Mouse (Mus musculus): ENCODE data around the gene Abcc3. TPM values are rescaled to one million over a fixed set of nuclear protein-coding genes. Genes with fewer than 3 reads are reported as not detected.
A peak's percentile ranks its signal among the peaks of the same experiment; 100 is the strongest.

Abcc3 gene
- total and polyA plus RNA-seq, 2 experiments from 2014 or later: 0.99 to 3.6 TPM

GRCm38 (mm10) chr11:94340948-94341933, 51.6 kb downstream of the Abcc3 start:
- peaks cover 18% of the 10 kb centered on the region; the same call in 1 of the 2 replicates for H3K36me3 ChIP-seq (ENCODE audit: insufficient read depth, low read length)
- no peaks in the 10 kb centered on the region for H3K27me3 ChIP-seq (ENCODE audit: insufficient read depth, low read length)
- 57% methylated on average over 10 of the region's 10 CpGs for WGBS
- no peak overlapping the region for H3K4me3 ChIP-seq (ENCODE audit: low read depth, low read length)
- H3K9ac ChIP-seq (replicated peaks; ENCODE audit: low read length, poor library complexity, severe bottlenecking): no peak overlapping the region
- ATAC-seq (ENCODE audit: low FRiP score) (no peak), DNase-seq (ENCODE audit: low spot score) (no peak)
- H3K4me2 ChIP-seq (ENCODE audit: low read depth, low read length, poor library complexity, severe bottlenecking): no peak overlapping the region
- no peaks in the 10 kb centered on the region for H3K4me1 ChIP-seq (ENCODE audit: insufficient read depth, low read length)
- no peaks in the 10 kb centered on the region for H3K9me3 ChIP-seq (ENCODE audit: low read length)
- no peak overlapping the region for H3K27ac ChIP-seq (ENCODE audit: low read depth, low read length)
- no peak for TF ChIP-seq CTCF (IDR thresholded peaks at IDR 0.05)

GRCm38 (mm10) chr11:94339732-94340585, 52.8 kb downstream of the Abcc3 start:
- no peak overlapping the region for H3K27ac ChIP-seq (ENCODE audit: low read depth, low read length)
- H3K4me2 ChIP-seq (ENCODE audit: low read depth, low read length, poor library complexity, severe bottlenecking): no peak overlapping the region
- 54% methylated on average over 18 of the region's 18 CpGs for WGBS
- peaks cover 23% of the 10 kb centered on the region; the same call in 1 of the 2 replicates for H3K36me3 ChIP-seq (ENCODE audit: insufficient read depth, low read length)
- no peaks in the 10 kb centered on the region for H3K4me1 ChIP-seq (ENCODE audit: insufficient read depth, low read length)
- peak; percentile 90 for TF ChIP-seq CTCF (IDR thresholded peaks at IDR 0.05)
- no peaks in the 10 kb centered on the region for H3K27me3 ChIP-seq (ENCODE audit: insufficient read depth, low read length)
- H3K9ac ChIP-seq (replicated peaks; ENCODE audit: low read length, poor library complexity, severe bottlenecking): no peak overlapping the region
- H3K4me3 ChIP-seq (ENCODE audit: low read depth, low read length): no peak overlapping the region
- ATAC-seq (ENCODE audit: low FRiP score): peak; percentile 80; the same call in 1 of the 2 replicates
- peak; percentile 93 for DNase-seq (ENCODE audit: low spot score)
- H3K9me3 ChIP-seq (ENCODE audit: low read length): no peaks in the 10 kb centered on the region

DNA sequence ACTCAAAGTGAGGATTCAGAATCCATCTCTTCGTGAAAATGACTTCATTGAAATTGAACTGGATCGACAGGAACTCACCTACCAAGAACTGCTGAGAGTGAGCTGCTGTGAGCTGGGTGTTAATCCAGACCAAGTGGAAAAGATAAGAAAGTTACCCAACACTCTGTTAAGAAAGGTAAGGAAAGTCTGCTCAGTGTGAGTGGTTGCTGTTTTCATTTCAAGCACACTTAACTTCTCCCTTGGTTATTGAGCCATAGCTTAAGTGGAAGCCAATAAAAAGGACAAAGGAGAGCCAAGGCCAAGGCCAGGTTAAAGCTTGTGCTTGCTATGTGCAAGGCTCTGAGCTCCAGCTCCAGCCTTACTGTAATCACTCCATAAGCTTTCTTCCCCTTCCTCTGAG, 54.5 kb downstream of the Abcc3 start:
- Histone ChIP-seq H3K9ac (replicated peaks; ENCODE audit: low read length, poor library complexity, severe bottlenecking) (no peak overlapping the region), H3K27ac (ENCODE audit: low read depth, low read length) (no peak overlapping the region), H3K9me3 (ENCODE audit: low read length) (no peaks in the 10 kb centered on the region), H3K4me2 (ENCODE audit: low read depth, low read length, poor library complexity, severe bottlenecking) (no peak overlapping the region), H3K36me3 (ENCODE audit: insufficient read depth, low read length) (peaks cover 29% of the 10 kb centered on the region; the same call in 1 of the 2 replicates), H3K4me3 (ENCODE audit: low read depth, low read length) (no peak overlapping the region), H3K27me3 (ENCODE audit: insufficient read depth, low read length) (no peaks in the 10 kb centered on the region), H3K4me1 (ENCODE audit: insufficient read depth, low read length) (no peaks in the 10 kb centered on the region)
- 89% methylated on average over 2 of the region's 2 CpGs for WGBS
- no peak for TF ChIP-seq CTCF (IDR thresholded peaks at IDR 0.05)
- no peak for DNase-seq (ENCODE audit: low spot score)
- no peak for ATAC-seq (ENCODE audit: low FRiP score)

GRCm38 (mm10) chr11:94336551-94336950, 56.2 kb downstream of the Abcc3 start:
- no peaks in the 10 kb centered on the region for H3K27me3 ChIP-seq (ENCODE audit: insufficient read depth, low read length)
- no peaks in the 10 kb centered on the region for H3K9me3 ChIP-seq (ENCODE audit: low read length)
- H3K4me2 ChIP-seq (ENCODE audit: low read depth, low read length, poor library complexity, severe bottlenecking): no peak overlapping the region
- no peak for DNase-seq (ENCODE audit: low spot score)
- no peak for ATAC-seq (ENCODE audit: low FRiP score)
- H3K9ac ChIP-seq (replicated peaks; ENCODE audit: low read length, poor library complexity, severe bottlenecking): no peak overlapping the region
- no peaks in the 10 kb centered on the region; the same call in 1 of the 2 replicates for H3K4me1 ChIP-seq (ENCODE audit: insufficient read depth, low read length)
- TF ChIP-seq CTCF (IDR thresholded peaks at IDR 0.05): 0 out of 2 replicates have a peak, but pooled peaks have one; percentile 5
- H3K4me3 ChIP-seq (ENCODE audit: low read depth, low read length): no peak overlapping the region
- H3K36me3 ChIP-seq (ENCODE audit: insufficient read depth, low read length): peaks cover 29% of the 10 kb centered on the region; the same call in 1 of the 2 replicates
- no peak overlapping the region for H3K27ac ChIP-seq (ENCODE audit: low read depth, low read length)

DNA sequence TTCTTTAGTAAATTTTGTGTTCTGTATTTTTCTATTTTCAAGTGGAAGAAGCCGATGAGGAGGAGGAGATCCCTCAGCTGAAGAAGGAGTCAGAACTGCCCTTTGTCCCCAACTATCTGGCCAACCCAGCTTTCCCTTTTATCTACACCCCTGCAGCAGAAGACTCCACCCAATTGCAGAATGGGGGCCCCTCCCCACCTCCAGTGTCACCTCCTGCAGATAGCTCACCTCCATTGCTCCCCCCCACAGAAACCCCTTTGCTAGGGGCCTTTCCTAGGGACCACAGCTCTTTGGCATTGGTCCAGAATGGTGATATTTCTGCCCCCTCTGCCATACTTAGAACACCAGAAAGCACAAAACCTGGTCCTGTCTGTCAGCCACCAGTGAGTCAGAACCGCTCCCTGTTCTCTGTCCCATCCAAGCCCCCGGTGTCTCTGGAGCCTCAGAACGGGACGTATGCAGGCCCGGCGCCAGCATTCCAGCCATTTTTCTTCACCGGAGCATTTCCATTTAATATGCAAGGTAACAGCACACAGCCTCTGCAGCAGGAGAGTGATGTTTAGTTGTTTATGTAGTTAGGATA, 58.3 kb downstream of the Abcc3 start:
- 89% methylated on average over 8 of the region's 8 CpGs for WGBS
- ATAC-seq (ENCODE audit: low FRiP score): no peak
- peaks cover 29% of the 10 kb centered on the region; the same call in 1 of the 2 replicates for H3K36me3 ChIP-seq (ENCODE audit: insufficient read depth, low read length)

More for the DNA sequence above, 58.3 kb downstream of the Abcc3 start:
- Histone ChIP-seq H3K4me1 (ENCODE audit: insufficient read depth, low read length) (peaks cover 4% of the 10 kb centered on the region; the same call in 1 of the 2 replicates), H3K4me3 (ENCODE audit: low read depth, low read length) (no peak overlapping the region), H3K27me3 (ENCODE audit: insufficient read depth, low read length) (no peaks in the 10 kb centered on the region), H3K27ac (ENCODE audit: low read depth, low read length) (no peak overlapping the region), H3K9ac (replicated peaks; ENCODE audit: low read length, poor library complexity, severe bottlenecking) (no peak overlapping the region), H3K9me3 (ENCODE audit: low read length) (no peaks in the 10 kb centered on the region), H3K4me2 (ENCODE audit: low read depth, low read length, poor library complexity, severe bottlenecking) (no peak overlapping the region)
- DNase-seq (ENCODE audit: low spot score): no peak
- no peak for TF ChIP-seq CTCF (IDR thresholded peaks at IDR 0.05)
